Comparison of ENCODE assay signal across 8 mouse cellular contexts in genomic region chr11:102317901-102318575, GRCm38 (mm10). TPM values are rescaled to one million over a fixed set of nuclear protein-coding genes. Genes with fewer than 3 reads are reported as not detected.
A peak's percentile ranks its signal among the peaks of the same experiment; 100 is the strongest.
DNase-seq lines count a peak whose midpoint lies in the region; ATAC-seq and TF ChIP-seq lines count a peak whose summit lies in the region.

No protein-coding gene starts in this region.

- H3K4me3 ChIP-seq in intestine, embryonic 15.5 days (replicated peaks): peak overlapping the region; percentile 69
- H3K4me3 ChIP-seq in liver, embryonic 14.5 days (ENCODE audit: insufficient read depth in 1 of 2, low read depth in 2 of 2, low read length in 2 of 2): peak overlapping the region; percentile 95 to 99
- H3K4me3 ChIP-seq in neural tube, embryonic 11.5 days (ENCODE audit: low read depth, low read length): peak overlapping the region; percentile 100

- peak overlapping the region; percentile 98 for H3K27ac ChIP-seq in intestine, embryonic 15.5 days
- peak overlapping the region; percentile 86 for H3K27ac ChIP-seq in liver, embryonic 14.5 days
- peak overlapping the region; percentile 99 for H3K27ac ChIP-seq in neural tube, embryonic 11.5 days (ENCODE audit: low read depth, low read length)

- peaks cover 15% of the 10 kb centered on the region for H3K36me3 ChIP-seq in intestine, embryonic 15.5 days
- peaks cover 25% of the 10 kb centered on the region for H3K36me3 ChIP-seq in liver, embryonic 14.5 days (replicated peaks; ENCODE audit: control insufficient read depth, insufficient read depth, low read depth)
- peaks cover 5% of the 10 kb centered on the region for H3K36me3 ChIP-seq in neural tube, embryonic 11.5 days (ENCODE audit: control insufficient read depth, insufficient read depth, low read length)

- ATAC-seq in intestine, embryonic 15.5 days: peak; percentile 68
- ATAC-seq in liver, embryonic 14.5 days (ENCODE audit: insufficient read depth): peak; percentile 48
- peak; percentile 42 for ATAC-seq in neural tube, embryonic 11.5 days (ENCODE audit: insufficient read depth, low FRiP score, low TSS enrichment)

- no peak for TF ChIP-seq CTCF in liver, embryonic 14.5 days (IDR thresholded peaks at IDR 0.05; ENCODE audit: low read depth)

- H3K9me3 ChIP-seq in intestine, embryonic 15.5 days: no peaks in the 10 kb centered on the region
- H3K9me3 ChIP-seq in liver, embryonic 14.5 days (ENCODE audit: control insufficient read depth, low read length): no peaks in the 10 kb centered on the region
- H3K9me3 ChIP-seq in neural tube, embryonic 11.5 days (ENCODE audit: control insufficient read depth, low read length): no peaks in the 10 kb centered on the region

- no peaks in the 10 kb centered on the region for H3K27me3 ChIP-seq in intestine, embryonic 15.5 days (replicated peaks)
- no peaks in the 10 kb centered on the region; the same call in 1 of the 2 replicates for H3K27me3 ChIP-seq in liver, embryonic 14.5 days (ENCODE audit: control insufficient read depth, insufficient read depth, low read length)
- H3K27me3 ChIP-seq in neural tube, embryonic 11.5 days (ENCODE audit: control insufficient read depth, insufficient read depth, low read length): no peaks in the 10 kb centered on the region; the same call in 1 of the 2 replicates

- peak overlapping the region; percentile 96 for H3K4me2 ChIP-seq in intestine, embryonic 15.5 days (replicated peaks)
- peak overlapping the region; percentile 98 for H3K4me2 ChIP-seq in liver, embryonic 14.5 days (ENCODE audit: low read depth)
- H3K4me2 ChIP-seq in neural tube, embryonic 11.5 days (ENCODE audit: low read depth): peak overlapping the region; percentile 80

- no peak for TF ChIP-seq EP300 in liver, embryonic 14.5 days (IDR thresholded peaks at IDR 0.05; ENCODE audit: low read depth)

- H3K4me1 ChIP-seq in intestine, embryonic 15.5 days (replicated peaks): peaks cover 21% of the 10 kb centered on the region
- H3K4me1 ChIP-seq in liver, embryonic 14.5 days (replicated peaks; ENCODE audit: control insufficient read depth in 2 of 2, insufficient read depth in 2 of 2, low read length in 1 of 2): peaks cover 8 to 20% of the 10 kb centered on the region in 2 experiments
- H3K4me1 ChIP-seq in neural tube, embryonic 11.5 days (ENCODE audit: control insufficient read depth, insufficient read depth, low read length): peaks cover 18% of the 10 kb centered on the region

- DNase-seq in right cerebral cortex, adult 18-20 months: peak; percentile 68
- no peak for DNase-seq in right cerebral cortex, postnatal 25 days
- DNase-seq in cerebellum, postnatal 36 days: peak; percentile 63 to 72
- peak; percentile 89 for DNase-seq in gastrocnemius, postnatal 25 days
- peak in 2 of 3 experiments; percentile 54 to 60 for DNase-seq in liver, embryonic 14.5 days (ENCODE audit: low read depth in 3 of 3, low spot score in 3 of 3)
- DNase-seq in neural tube, embryonic 11.5 days (ENCODE audit: low spot score): peak; percentile 84
- peak; percentile 86 for DNase-seq in testis, postnatal 10 days (ENCODE audit: low spot score)

- WGBS in intestine, embryonic 15.5 days: under 1% methylated on average over 48 of the region's 77 CpGs
- under 1% methylated on average over 68 of the region's 77 CpGs for WGBS in liver, embryonic 14.5 days (ENCODE audit: insufficient replicate concordance)
- 0% methylated on average over 22 of the region's 77 CpGs for WGBS in neural tube, embryonic 11.5 days

- H3K9ac ChIP-seq in intestine, embryonic 15.5 days: peak overlapping the region; percentile 100
- H3K9ac ChIP-seq in liver, embryonic 14.5 days (replicated peaks): peak overlapping the region; percentile 100
- H3K9ac ChIP-seq in neural tube, embryonic 11.5 days (ENCODE audit: low read length): peak overlapping the region; percentile 100

RNA-seq across cellular contexts. Expression of gene Ubtf, which starts 1.5 kb away (rescaled TPM):
- total RNA-seq in gastrocnemius, postnatal 25 days (2021): 10 to 100 TPM; 36.6 to 37.8 TPM
- 77.8 and 80.2 TPM in 2 replicates for polyA plus RNA-seq in intestine, embryonic 15.5 days (2015; fragmentation: Nextera tagmentation; extraction: Ambion mirVana)
- 19.9 and 34.7 TPM in 2 replicates for polyA plus RNA-seq in liver, embryonic 14.5 days (2012; rRNA removed)
- polyA plus RNA-seq in liver, embryonic 14.5 days (2014; fragmentation: Nextera tagmentation; extraction: Ambion mirVana): 42.5 and 48.8 TPM in 2 replicates
- 86.0 and 93.2 TPM in 2 replicates for polyA plus RNA-seq in neural tube, embryonic 11.5 days (2014; fragmentation: Nextera tagmentation; extraction: Ambion mirVana)

RNA-seq across cellular contexts. Expression of gene Atxn7l3, which starts 21.6 kb away (rescaled TPM):
- total RNA-seq in gastrocnemius, postnatal 25 days (2021): 10 to 100 TPM; 12.4 to 13.1 TPM
- polyA plus RNA-seq in intestine, embryonic 15.5 days (2015; fragmentation: Nextera tagmentation; extraction: Ambion mirVana): 11.8 and 13.6 TPM in 2 replicates
- polyA plus RNA-seq in liver, embryonic 14.5 days (2012; rRNA removed): 11.0 and 11.6 TPM in 2 replicates
- polyA plus RNA-seq in liver, embryonic 14.5 days (2014; fragmentation: Nextera tagmentation; extraction: Ambion mirVana): 3.6 and 4.7 TPM in 2 replicates
- polyA plus RNA-seq in neural tube, embryonic 11.5 days (2014; fragmentation: Nextera tagmentation; extraction: Ambion mirVana): 18.8 and 20.0 TPM in 2 replicates

RNA-seq across cellular contexts. Expression of gene Tmub2, which starts 33.3 kb away (rescaled TPM):
- 10 to 100 TPM; 11.5 to 14.6 TPM for total RNA-seq in gastrocnemius, postnatal 25 days (2021)
- polyA plus RNA-seq in intestine, embryonic 15.5 days (2015; fragmentation: Nextera tagmentation; extraction: Ambion mirVana): 44.3 and 48.5 TPM in 2 replicates
- polyA plus RNA-seq in liver, embryonic 14.5 days (2012; rRNA removed): 19.1 and 19.8 TPM in 2 replicates
- 19.3 and 24.7 TPM in 2 replicates for polyA plus RNA-seq in liver, embryonic 14.5 days (2014; fragmentation: Nextera tagmentation; extraction: Ambion mirVana)
- 61.7 and 64.5 TPM in 2 replicates for polyA plus RNA-seq in neural tube, embryonic 11.5 days (2014; fragmentation: Nextera tagmentation; extraction: Ambion mirVana)

RNA-seq across cellular contexts. Expression of gene Slc4a1, which starts 48.0 kb away (rescaled TPM):
- under 1 TPM; 0.08 to 0.56 TPM for total RNA-seq in gastrocnemius, postnatal 25 days (2021)
- polyA plus RNA-seq in intestine, embryonic 15.5 days (2015; fragmentation: Nextera tagmentation; extraction: Ambion mirVana): 15.2 and 18.0 TPM in 2 replicates
- 570 and 632 TPM in 2 replicates for polyA plus RNA-seq in liver, embryonic 14.5 days (2012; rRNA removed)
- 606 and 703 TPM in 2 replicates for polyA plus RNA-seq in liver, embryonic 14.5 days (2014; fragmentation: Nextera tagmentation; extraction: Ambion mirVana)
- polyA plus RNA-seq in neural tube, embryonic 11.5 days (2014; fragmentation: Nextera tagmentation; extraction: Ambion mirVana): 26.6 and 28.4 TPM in 2 replicates

RNA-seq across cellular contexts. Expression of gene Asb16, which starts 49.5 kb away (rescaled TPM):
- total RNA-seq in gastrocnemius, postnatal 25 days (2021): 10 to 100 TPM; 70.0 to 71.3 TPM
- polyA plus RNA-seq in intestine, embryonic 15.5 days (2015; fragmentation: Nextera tagmentation; extraction: Ambion mirVana): 0.08 TPM in 1 of 2 replicates, not detected in the other
- 0.39 and 0.44 TPM in 2 replicates for polyA plus RNA-seq in liver, embryonic 14.5 days (2012; rRNA removed)
- 0.05 and 0.08 TPM in 2 replicates for polyA plus RNA-seq in liver, embryonic 14.5 days (2014; fragmentation: Nextera tagmentation; extraction: Ambion mirVana)
- not detected in 2 replicates for polyA plus RNA-seq in neural tube, embryonic 11.5 days (2014; fragmentation: Nextera tagmentation; extraction: Ambion mirVana)
